Comparison of ENCODE assay signal across 25 mouse cellular contexts in the genomic region with DNA sequence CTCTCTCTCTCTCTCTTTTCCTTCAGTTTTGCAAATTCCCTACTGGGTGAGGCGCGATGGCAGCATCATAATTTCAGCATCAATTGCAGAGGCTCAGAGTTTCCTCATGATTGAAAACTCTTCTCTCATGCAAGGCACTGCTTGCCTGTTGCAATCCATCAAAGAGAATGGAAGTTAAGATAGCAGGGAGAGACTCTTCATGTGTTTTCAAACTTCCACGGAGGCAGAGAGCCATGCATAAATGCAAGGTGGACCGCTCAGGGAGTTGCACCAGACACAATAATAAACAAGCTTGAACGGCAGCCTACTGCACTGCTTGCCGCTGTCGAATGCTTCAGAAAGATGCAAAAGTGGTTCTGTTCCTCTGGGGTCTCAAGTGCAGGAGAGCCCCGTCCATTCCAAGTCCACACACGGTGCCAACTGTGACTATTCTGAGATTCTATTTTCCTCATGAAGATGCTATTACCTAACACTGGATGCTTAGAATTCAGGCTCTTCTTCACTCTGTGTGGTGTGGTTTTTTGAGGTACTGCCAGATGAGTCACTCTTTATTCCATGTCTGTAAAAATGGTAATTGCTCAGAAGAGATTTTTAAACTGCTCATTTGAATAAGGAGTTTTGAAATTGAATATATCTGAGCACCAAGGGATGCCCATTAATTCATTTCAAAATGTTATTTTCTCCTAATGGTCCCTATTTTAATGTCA.
DNase-seq lines count a peak whose midpoint lies in the region; ATAC-seq and TF ChIP-seq lines count a peak whose summit lies in the region.
"Had no signal": no experiment of that assay in that cellular context is flagged by ENCODE, and none has a peak within 500 bp of the region (broad histone marks: within the 10 kb centered on the region; RNA-seq: fewer than 3 reads in every experiment).

No protein-coding gene starts in this region.

- H3K9ac ChIP-seq in forebrain, postnatal 0 days = no peak overlapping the region
- H3K9ac ChIP-seq in forebrain, embryonic 14.5 days (ENCODE audit: low read length) = no peak overlapping the region
- H3K9ac ChIP-seq in liver, embryonic 11.5 days (ENCODE audit: low read depth, low read length) = no peak overlapping the region
- H3K9ac ChIP-seq: forebrain, embryonic 15.5 days; hindbrain, embryonic 15.5 days; lung, embryonic 14.5 days; neural tube, embryonic 13.5 days; stomach, embryonic 15.5 days had no signal

- no peaks in the 10 kb centered on the region for H3K9me3 ChIP-seq in forebrain, postnatal 0 days (ENCODE audit: low read length)
- no peaks in the 10 kb centered on the region for H3K9me3 ChIP-seq in forebrain, embryonic 14.5 days (replicated peaks; ENCODE audit: control insufficient read depth, low read length)
- H3K9me3 ChIP-seq in liver, embryonic 11.5 days (ENCODE audit: control insufficient read depth, low read length) = no peaks in the 10 kb centered on the region
- H3K9me3 ChIP-seq: forebrain, embryonic 15.5 days; hindbrain, embryonic 15.5 days; neural tube, embryonic 13.5 days; stomach, embryonic 15.5 days had no signal

- no peak overlapping the region for H3K4me2 ChIP-seq in forebrain, postnatal 0 days (ENCODE audit: low read depth)
- no peak overlapping the region for H3K4me2 ChIP-seq in forebrain, embryonic 14.5 days (ENCODE audit: low read length)
- no peak overlapping the region for H3K4me2 ChIP-seq in liver, embryonic 11.5 days
- H3K4me2 ChIP-seq: forebrain, embryonic 15.5 days; heart, embryonic 11.5 days; hindbrain, embryonic 15.5 days; lung, embryonic 14.5 days; midbrain, embryonic 11.5 days; neural tube, embryonic 13.5 days; stomach, embryonic 15.5 days had no signal

- ATAC-seq in forebrain, postnatal 0 days = peak; percentile 50; the same call in 1 of the 2 replicates
- ATAC-seq in forebrain, embryonic 14.5 days = no peak
- ATAC-seq in CD4-positive, CD25-positive, alpha-beta regulatory T cell, adult 4 months = no peak
- ATAC-seq in liver, embryonic 11.5 days (replicated peaks; ENCODE audit: low FRiP score) = no peak
- ATAC-seq: forebrain, embryonic 15.5 days; intestine, embryonic 16.5 days had no signal

- no peaks in the 10 kb centered on the region for H3K4me1 ChIP-seq in forebrain, postnatal 0 days (ENCODE audit: insufficient read depth)
- no peaks in the 10 kb centered on the region for H3K4me1 ChIP-seq in forebrain, embryonic 14.5 days (ENCODE audit: control insufficient read depth, insufficient read depth, low read length)
- H3K4me1 ChIP-seq in liver, embryonic 11.5 days (replicated peaks; ENCODE audit: control insufficient read depth, insufficient read depth, low read length) = no peaks in the 10 kb centered on the region
- H3K4me1 ChIP-seq: forebrain, embryonic 15.5 days; hindbrain, embryonic 15.5 days; neural tube, embryonic 13.5 days; stomach, embryonic 15.5 days had no signal

- WGBS in forebrain, postnatal 0 days = 88% methylated on average over 9 of the region's 9 CpGs
- WGBS in forebrain, embryonic 14.5 days = 91% methylated on average over 9 of the region's 9 CpGs
- WGBS in liver, embryonic 11.5 days = 84% methylated on average over 9 of the region's 9 CpGs

- no peak for DNase-seq in forebrain, postnatal 0 days
- no peak for DNase-seq in forebrain, embryonic 14.5 days (ENCODE audit: low spot score)
- peak; percentile 33 for DNase-seq in right cerebral cortex, postnatal 25 days
- DNase-seq in right cerebral cortex, postnatal 14 days = no peak
- peak; percentile 27 to 51 for DNase-seq in left cerebral cortex, adult 9 months (ENCODE audit: low spot score in 2 of 2)
- DNase-seq in liver, embryonic 11.5 days (ENCODE audit: low spot score) = no peak
- no peak for DNase-seq in adrenal gland, adult 8-10 months
- DNase-seq: adrenal gland, postnatal 10 days; cerebellum, adult 11-12 months; cerebellum, postnatal 25 days; gastrocnemius, postnatal 25 days; heart, postnatal 14 days; lung, embryonic 14.5 days; spleen, adult 18-20 months had no signal

- no peak overlapping the region for H3K27ac ChIP-seq in forebrain, postnatal 0 days (ENCODE audit: low read depth, low read length)
- H3K27ac ChIP-seq in forebrain, embryonic 14.5 days (ENCODE audit: low read depth, low read length) = no peak overlapping the region
- H3K27ac ChIP-seq in liver, embryonic 11.5 days (ENCODE audit: low read depth, low read length) = no peak overlapping the region
- H3K27ac ChIP-seq: forebrain, embryonic 15.5 days; hindbrain, embryonic 15.5 days; macrophage; neural tube, embryonic 13.5 days; stomach, embryonic 15.5 days had no signal

- TF ChIP-seq CTCF in forebrain, postnatal 0 days (IDR thresholded peaks at IDR 0.05; ENCODE audit: low read depth) = no peak

- H3K4me3 ChIP-seq in forebrain, postnatal 0 days (ENCODE audit: low read depth, low read length) = no peak overlapping the region
- H3K4me3 ChIP-seq in forebrain, embryonic 14.5 days (ENCODE audit: low read depth, low read length) = no peak overlapping the region
- H3K4me3 ChIP-seq in liver, embryonic 11.5 days (ENCODE audit: low read depth, low read length) = no peak overlapping the region
- H3K4me3 ChIP-seq: erythroblast, embryonic 14.5 days; forebrain, embryonic 15.5 days; hindbrain, embryonic 15.5 days; neural tube, embryonic 13.5 days; stomach, embryonic 15.5 days had no signal

- H3K36me3 ChIP-seq in forebrain, postnatal 0 days (ENCODE audit: insufficient read depth) = no peaks in the 10 kb centered on the region
- no peaks in the 10 kb centered on the region for H3K36me3 ChIP-seq in forebrain, embryonic 14.5 days (ENCODE audit: control insufficient read depth, insufficient read depth, low read length)
- no peaks in the 10 kb centered on the region for H3K36me3 ChIP-seq in liver, embryonic 11.5 days (ENCODE audit: control insufficient read depth, insufficient read depth, low read length)
- H3K36me3 ChIP-seq: forebrain, embryonic 15.5 days; hindbrain, embryonic 15.5 days; neural tube, embryonic 13.5 days; stomach, embryonic 15.5 days had no signal

- no peaks in the 10 kb centered on the region for H3K27me3 ChIP-seq in forebrain, postnatal 0 days (ENCODE audit: insufficient read depth, low read length)
- H3K27me3 ChIP-seq in forebrain, embryonic 14.5 days (replicated peaks; ENCODE audit: control insufficient read depth, insufficient read depth, low read length) = no peaks in the 10 kb centered on the region
- no peaks in the 10 kb centered on the region for H3K27me3 ChIP-seq in liver, embryonic 11.5 days (replicated peaks; ENCODE audit: control insufficient read depth, insufficient read depth, low read length)
- H3K27me3 ChIP-seq: CH12.LX; forebrain, embryonic 15.5 days; hindbrain, embryonic 15.5 days; neural tube, embryonic 13.5 days; stomach, embryonic 15.5 days had no signal

Comparison
In these comparisons a context has a peak if more than half of its experiments do, and no peak if none do; other contexts are left out.
1. DNase-seq: peak in right cerebral cortex, postnatal 25 days (single experiment) and left cerebral cortex, adult 9 months (2 of 2); none in forebrain, postnatal 0 days (single experiment), forebrain, embryonic 14.5 days (single experiment), right cerebral cortex, postnatal 14 days (single experiment), liver, embryonic 11.5 days (single experiment) and adrenal gland, adult 8-10 months (single experiment).